Mouse (Mus musculus) forebrain, embryonic 16.5 days (tissue): ENCODE measurements around the gene Gmpr. TPM values are rescaled to one million over a fixed set of nuclear protein-coding genes. Genes with fewer than 3 reads are reported as not detected.

Experiments
- ATAC-seq: fragments of 200-750 bp; cut with Nextera tagmentation; 2 replicates; pipeline ENCODE4 v1.8.0; 2017; ENCODE audit warnings: mild to moderate bottlenecking, moderate library complexity
- H3K27ac ChIP-seq: fragments of 300-500 bp; sonication (generic); 2 replicates; pipeline ENCODE4 v1.5.1; 2014; ENCODE audit warnings: low read length, control low read depth
- H3K27me3 ChIP-seq: fragments of 300-500 bp; sonication (generic); replicated peaks from 2 replicates; pipeline ENCODE4 v1.6.1; 2014; ENCODE audit warnings: low read length; ENCODE audit not compliant: control insufficient read depth, insufficient read depth
- H3K36me3 ChIP-seq: fragments of 300-500 bp; sonication (generic); 2 replicates; pipeline ENCODE4 v1.6.1; 2014; ENCODE audit not compliant: control insufficient read depth, insufficient read depth
- H3K4me1 ChIP-seq: fragments of 300-500 bp; sonication (generic); replicated peaks from 2 replicates; pipeline ENCODE4 v1.6.1; 2014; ENCODE audit warnings: low read length; ENCODE audit not compliant: control insufficient read depth, insufficient read depth
- H3K4me2 ChIP-seq: fragments of 300-500 bp; sonication (generic); 2 replicates; pipeline ENCODE4 v1.6.1; 2014; ENCODE audit warnings: mild to moderate bottlenecking, low read length, control low read depth
- H3K4me3 ChIP-seq: fragments of 300-500 bp; sonication (generic); replicated peaks from 2 replicates; pipeline ENCODE4 v1.5.1; 2014; ENCODE audit warnings: mild to moderate bottlenecking, low read length, control low read depth
- H3K9ac ChIP-seq: fragments of 300-500 bp; sonication (generic); replicated peaks from 2 replicates; pipeline ENCODE4 v1.6.1; 2014; ENCODE audit warnings: low read depth, low read length, control low read depth
- H3K9me3 ChIP-seq: fragments of 300-500 bp; sonication (generic); 2 replicates; pipeline ENCODE4 v1.6.1; 2016; ENCODE audit warnings: low read length; ENCODE audit not compliant: control insufficient read depth
- WGBS: fragments of 180-500 bp; shearing (Covaris S2); extraction: QIAGEN DNeasy Blood & Tissue Kit; methylation state at CpG from one replicate; pipeline ENCODE4 v1.1.7; 2014; 5-methylcytosine and 5-hydroxymethylcytosine counted together
- polyA plus RNA-seq: library from polyadenylated mRNA; unstranded; fragments of >200 nt; fragmentation: Nextera tagmentation; extraction: Ambion mirVana; gene quantifications from 2 replicates; pipeline ENCODE4 v1.2.1, GENCODE M21; 2015

The Gmpr gene
- polyA plus RNA-seq, 1 experiment from 2014 or later, result 25.9 TPM

- Histone ChIP-seq H3K27ac (no peak overlapping the region), H3K4me2 (no peak overlapping the region), H3K9ac (no peak overlapping the region), H3K36me3 (no peaks in the 10 kb centered on the region), H3K4me3 (no peak overlapping the region), H3K4me1 (no peaks in the 10 kb centered on the region), H3K9me3 (no peaks in the 10 kb centered on the region), H3K27me3 (no peaks in the 10 kb centered on the region)
- ATAC-seq, result no peak
- WGBS, result 81% methylated on average over 5 of the region's 5 CpGs
These were observed 40.3 kb downstream of the Gmpr start for GRCm38 (mm10) chr13:45547549-45547948.

GRCm38 (mm10) chr13:45553674-45554073 is 46.4 kb downstream of the Gmpr start:
- whole genome bisulfite sequencing, result 43% methylated on average over 7 of the region's 7 CpGs
- H3K9me3 ChIP-seq, result no peaks in the 10 kb centered on the region
- no peak overlapping the region for H3K4me3 ChIP-seq
- no peaks in the 10 kb centered on the region for H3K27me3 ChIP-seq
- ATAC-seq, result no peak
- no peak overlapping the region for H3K9ac ChIP-seq
- no peak overlapping the region for H3K4me2 ChIP-seq
- H3K36me3 ChIP-seq, result no peaks in the 10 kb centered on the region
- H3K4me1 ChIP-seq, result no peaks in the 10 kb centered on the region; the same call in 1 of the 2 replicates
- no peak overlapping the region for H3K27ac ChIP-seq

GRCm38 (mm10) chr13:45558367-45558766 is 51.1 kb downstream of the Gmpr start:
- Histone ChIP-seq H3K9me3 (no peaks in the 10 kb centered on the region), H3K4me3 (no peak overlapping the region), H3K27ac (no peak overlapping the region), H3K36me3 (no peaks in the 10 kb centered on the region), H3K4me2 (no peak overlapping the region), H3K27me3 (no peaks in the 10 kb centered on the region), H3K9ac (no peak overlapping the region), H3K4me1 (no peaks in the 10 kb centered on the region; the same call in 1 of the 2 replicates)
- ATAC-seq, result no peak
- 68% methylated on average over 4 of the region's 4 CpGs for WGBS

- Histone ChIP-seq H3K9ac (no peak overlapping the region), H3K4me1 (no peaks in the 10 kb centered on the region), H3K36me3 (no peaks in the 10 kb centered on the region), H3K4me2 (no peak overlapping the region), H3K27me3 (no peaks in the 10 kb centered on the region), H3K27ac (no peak overlapping the region), H3K4me3 (no peak overlapping the region), H3K9me3 (no peaks in the 10 kb centered on the region)
- 93% methylated on average over 3 of the region's 3 CpGs for WGBS
- ATAC-seq, result no peak
These were observed 52.0 kb downstream of the Gmpr start for GRCm38 (mm10) chr13:45559258-45559657.

DNA sequence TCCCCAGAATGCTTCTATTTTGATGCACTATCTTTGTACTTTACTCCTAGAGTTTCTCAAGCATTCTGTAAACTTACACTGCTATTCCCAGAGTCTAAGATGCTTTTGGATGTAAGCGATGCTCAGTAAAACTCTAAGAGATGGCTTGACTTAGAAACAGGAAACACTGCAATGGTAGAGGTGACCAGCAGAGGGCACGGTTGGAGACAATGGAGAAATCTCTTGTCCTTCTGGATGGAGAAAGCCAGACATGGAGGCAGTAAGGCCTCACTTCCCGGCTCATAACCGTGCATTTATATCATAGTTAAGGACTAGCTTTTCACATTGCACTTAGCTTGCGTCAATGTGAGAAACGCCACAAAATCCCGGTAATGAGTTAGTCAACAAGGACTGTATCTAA is 53.3 kb downstream of the Gmpr start:
- Histone ChIP-seq H3K4me2 (no peak overlapping the region), H3K27me3 (no peaks in the 10 kb centered on the region), H3K9ac (no peak overlapping the region), H3K27ac (no peak overlapping the region), H3K36me3 (no peaks in the 10 kb centered on the region), H3K4me1 (no peaks in the 10 kb centered on the region; the same call in 1 of the 2 replicates), H3K4me3 (no peak overlapping the region), H3K9me3 (no peaks in the 10 kb centered on the region)
- no peak for ATAC-seq
- 76% methylated on average over 7 of the region's 7 CpGs for WGBS

DNA sequence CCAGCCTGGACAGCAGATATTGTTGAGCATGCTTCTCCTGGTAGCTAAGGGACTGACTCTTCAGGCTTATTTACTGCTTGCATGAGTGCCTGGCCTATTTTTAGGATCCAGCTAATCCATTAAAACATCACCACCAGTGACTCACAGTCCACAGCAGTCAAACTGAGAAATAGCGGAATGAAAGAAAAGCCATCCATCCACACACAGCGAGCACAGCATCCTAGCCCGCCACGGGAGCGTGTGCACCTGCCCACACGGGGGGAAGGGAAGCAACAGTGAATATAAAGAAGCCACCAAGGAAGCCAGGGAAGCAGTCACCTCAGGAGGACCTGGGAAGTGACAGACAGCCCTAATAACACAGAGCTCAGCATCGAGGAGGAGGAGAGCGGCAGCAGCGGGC is 54.8 kb downstream of the Gmpr start:
- H3K9me3 ChIP-seq, result no peaks in the 10 kb centered on the region
- no peak overlapping the region for H3K4me2 ChIP-seq
- no peak overlapping the region for H3K9ac ChIP-seq
- H3K27ac ChIP-seq, result no peak overlapping the region
- H3K27me3 ChIP-seq, result no peaks in the 10 kb centered on the region
- no peak for ATAC-seq
- 74% methylated on average over 9 of the region's 9 CpGs for WGBS
- no peak overlapping the region for H3K4me3 ChIP-seq
- no peaks in the 10 kb centered on the region; the same call in 1 of the 2 replicates for H3K4me1 ChIP-seq
- H3K36me3 ChIP-seq, result peaks cover 3% of the 10 kb centered on the region; the same call in 1 of the 2 replicates

GRCm38 (mm10) chr13:45564946-45565345 is 57.7 kb downstream of the Gmpr start:
- no peaks in the 10 kb centered on the region for H3K9me3 ChIP-seq
- no peak overlapping the region for H3K9ac ChIP-seq
- H3K36me3 ChIP-seq, result peaks cover 3% of the 10 kb centered on the region; the same call in 1 of the 2 replicates
- no peak overlapping the region for H3K4me2 ChIP-seq
- no peaks in the 10 kb centered on the region for H3K27me3 ChIP-seq
- ATAC-seq, result no peak
- 49% methylated on average over 4 of the region's 4 CpGs for WGBS
- H3K27ac ChIP-seq, result no peak overlapping the region
- no peak overlapping the region for H3K4me3 ChIP-seq
- no peaks in the 10 kb centered on the region; the same call in 1 of the 2 replicates for H3K4me1 ChIP-seq

GRCm38 (mm10) chr13:45569932-45570331 is 62.7 kb downstream of the Gmpr start:
- Histone ChIP-seq H3K27ac (no peak overlapping the region), H3K27me3 (no peaks in the 10 kb centered on the region), H3K4me1 (peaks cover 6% of the 10 kb centered on the region; the same call in 1 of the 2 replicates), H3K9me3 (no peaks in the 10 kb centered on the region), H3K4me3 (no peak overlapping the region), H3K9ac (no peak overlapping the region), H3K4me2 (no peak overlapping the region), H3K36me3 (peaks cover 3% of the 10 kb centered on the region; the same call in 1 of the 2 replicates)
- WGBS, result 74% methylated on average over 7 of the region's 7 CpGs
- ATAC-seq, result no peak

DNA sequence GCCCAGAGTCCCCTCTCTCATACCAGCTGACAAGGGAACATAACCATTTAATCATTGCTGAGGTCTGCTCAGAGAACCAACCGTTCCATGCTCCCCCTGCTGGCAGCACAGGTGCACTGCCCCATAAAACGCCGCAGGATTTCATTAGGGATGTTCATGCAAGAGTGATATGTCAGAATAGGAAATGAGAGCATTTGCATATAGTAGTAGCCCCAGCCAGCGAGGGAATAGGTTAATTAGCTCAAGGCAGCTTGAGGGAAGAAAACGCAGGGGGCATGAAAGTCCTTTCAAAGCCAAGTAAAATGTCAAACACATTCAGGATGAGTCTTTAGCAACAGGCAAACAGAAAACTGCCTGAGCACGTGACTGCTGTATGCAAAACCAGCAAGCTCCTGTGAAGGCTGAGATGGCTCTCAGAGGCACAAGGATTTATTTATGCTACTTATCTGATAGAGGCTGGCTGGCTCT is 64.6 kb downstream of the Gmpr start:
- Histone ChIP-seq H3K4me3 (peak overlapping the region; percentile 3; the same call in 1 of the 2 replicates), H3K9me3 (no peaks in the 10 kb centered on the region), H3K36me3 (no peaks in the 10 kb centered on the region), H3K27me3 (no peaks in the 10 kb centered on the region), H3K27ac (no peak overlapping the region), H3K9ac (no peak overlapping the region), H3K4me1 (peaks cover 6% of the 10 kb centered on the region; the same call in 1 of the 2 replicates), H3K4me2 (peak overlapping the region; percentile 5; the same call in 1 of the 2 replicates)
- 0% methylated on average over 6 of the region's 6 CpGs for WGBS
- peak; percentile 85 for ATAC-seq

DNA sequence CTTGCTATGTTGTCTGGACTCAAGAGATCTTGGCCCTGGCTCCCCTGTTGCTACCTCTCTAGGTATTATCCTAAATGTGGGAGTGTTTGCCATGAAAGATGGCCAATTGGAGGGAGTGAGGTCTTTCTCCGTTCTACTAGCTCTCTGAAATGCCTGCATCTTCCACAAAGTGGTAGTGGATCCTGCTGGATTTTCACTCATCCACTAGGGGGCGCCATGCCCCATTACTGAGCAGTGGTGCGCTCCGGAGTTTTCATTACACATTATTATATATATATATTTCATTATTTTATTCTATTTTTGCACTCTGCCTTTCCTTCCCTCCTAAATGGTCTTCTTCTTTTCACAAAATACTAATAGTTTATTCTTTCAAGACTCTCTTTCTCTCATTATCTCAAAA is 65.5 kb downstream of the Gmpr start:
- H3K9me3 ChIP-seq, result no peaks in the 10 kb centered on the region
- WGBS, result 39% methylated on average over 4 of the region's 4 CpGs
- H3K36me3 ChIP-seq, result no peaks in the 10 kb centered on the region
- no peak overlapping the region for H3K4me3 ChIP-seq
- peaks cover 6% of the 10 kb centered on the region; the same call in 1 of the 2 replicates for H3K4me1 ChIP-seq
- no peaks in the 10 kb centered on the region for H3K27me3 ChIP-seq
- H3K27ac ChIP-seq, result no peak overlapping the region
- 0 out of 2 replicates have a peak, but pooled peaks have one; percentile 13 for ATAC-seq
- H3K4me2 ChIP-seq, result no peak overlapping the region
- H3K9ac ChIP-seq, result no peak overlapping the region
